Mouse (Mus musculus) frontal cortex, adult (tissue): ENCODE data around the gene S100z.

Experiments
- ATAC-seq: cut with Nextera tagmentation; 2 replicates; pipeline ENCODE4 v1.9.2; 2017; ENCODE audit warnings: mild to moderate bottlenecking, moderate library complexity, mixed read lengths; ENCODE audit not compliant: low TSS enrichment

Gene S100z

GRCm38 (mm10) chr13:95478671-95479413 lies at the start of gene S100z:
Gene S100z (minus strand): TSS chr13:95478721.
- ATAC-seq: no peak

DNA sequence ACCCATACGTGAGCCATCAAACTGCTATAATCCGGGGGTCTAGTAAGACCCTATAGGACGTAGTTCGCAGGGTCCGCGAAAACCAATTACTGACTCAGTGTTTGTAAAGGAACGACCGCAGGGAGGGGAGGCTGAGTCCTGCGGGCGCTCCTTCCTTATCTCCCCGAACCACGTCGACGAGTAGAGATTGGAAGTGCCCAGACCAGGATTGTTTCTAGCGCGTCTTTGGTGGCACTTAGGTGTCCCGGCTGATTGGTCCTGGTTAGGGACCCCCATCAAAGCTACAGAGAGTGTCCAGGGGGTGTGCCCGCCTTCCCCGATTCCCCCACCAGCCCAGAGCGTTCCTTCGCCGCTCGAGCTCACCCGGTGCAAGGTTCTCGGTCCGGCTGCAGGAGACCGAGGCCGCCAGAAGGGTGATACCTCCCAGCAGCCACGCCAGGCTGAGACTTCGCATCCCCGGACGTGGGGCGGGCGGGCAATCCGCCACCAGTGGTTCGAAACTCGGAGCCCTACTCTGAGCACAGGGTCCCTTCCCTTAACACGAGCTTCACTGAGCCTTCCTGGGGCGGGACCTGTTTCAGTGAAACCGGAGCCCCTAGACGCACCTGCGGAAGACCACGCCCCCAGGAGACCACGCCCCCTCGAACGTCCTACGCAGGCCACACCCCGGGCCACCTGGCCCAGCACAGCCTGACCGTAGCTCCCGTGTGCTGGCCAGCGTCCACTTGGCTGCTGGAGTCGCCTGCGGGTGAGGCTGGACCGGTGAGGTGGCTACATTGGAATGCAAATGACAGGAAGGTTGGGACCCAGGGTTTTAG lies 46.4 kb upstream of the S100z start, which contains the start of gene F2rl1:
Gene F2rl1, minus strand, starts transcription at position 554 of the 818 bp plus-strand sequence.
- no peak for ATAC-seq

DNA sequence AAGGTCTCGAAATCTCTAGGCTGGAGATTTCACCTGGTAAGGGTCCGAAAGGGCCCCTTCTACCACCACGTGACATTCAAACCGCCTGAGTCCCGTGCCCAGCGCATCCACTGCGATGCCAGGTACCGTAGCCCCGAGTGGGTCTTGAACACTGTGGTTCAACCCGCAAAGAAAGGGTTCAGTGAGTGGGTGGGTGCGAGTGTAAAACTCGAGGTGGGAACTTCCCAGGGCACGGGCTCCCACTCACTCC lies 45.8 kb upstream of the S100z start:
- no peak for ATAC-seq

- ATAC-seq: no peak
Measured at GRCm38 (mm10) chr13:95523659-95524423, 45.3 kb upstream of the S100z start.

DNA sequence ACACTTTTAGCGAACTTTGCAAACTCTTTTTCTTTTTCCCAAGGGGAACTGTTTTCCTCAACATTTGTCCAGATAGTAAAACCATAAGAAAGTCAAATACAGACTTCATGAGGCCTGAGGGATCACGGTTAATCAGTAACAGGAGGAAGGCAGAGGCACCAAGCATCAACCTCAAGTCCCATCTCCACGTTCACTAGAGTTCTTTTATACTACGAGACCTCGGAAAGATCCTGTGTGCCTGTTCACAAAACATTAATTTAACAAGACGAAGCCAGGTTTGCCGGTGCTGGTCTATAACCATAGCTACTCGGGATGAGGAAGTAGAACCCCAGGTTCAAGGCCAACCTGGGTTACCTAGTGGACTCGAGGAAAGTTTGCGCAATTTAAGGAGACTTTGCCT lies 43.7 kb upstream of the S100z start:
- ATAC-seq: no peak

DNA sequence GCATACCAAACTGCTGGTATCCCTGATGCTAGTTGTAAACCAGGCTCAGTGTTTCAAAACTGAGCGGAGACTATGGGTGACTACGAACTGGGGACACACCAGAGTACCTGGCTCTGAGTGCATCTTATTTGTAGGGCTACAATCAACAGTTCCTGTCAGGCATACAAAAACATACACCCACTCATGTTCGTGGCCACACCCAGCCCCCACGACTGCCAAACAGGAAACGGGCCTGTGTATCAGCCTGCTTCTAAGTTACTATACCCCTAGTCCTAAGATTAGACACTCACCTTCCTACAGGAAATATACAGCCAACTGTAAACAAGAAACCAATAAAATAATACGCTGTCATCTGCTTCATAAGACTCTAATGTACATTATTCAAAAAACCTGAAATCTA lies 42.5 kb upstream of the S100z start:
- no peak for ATAC-seq

DNA sequence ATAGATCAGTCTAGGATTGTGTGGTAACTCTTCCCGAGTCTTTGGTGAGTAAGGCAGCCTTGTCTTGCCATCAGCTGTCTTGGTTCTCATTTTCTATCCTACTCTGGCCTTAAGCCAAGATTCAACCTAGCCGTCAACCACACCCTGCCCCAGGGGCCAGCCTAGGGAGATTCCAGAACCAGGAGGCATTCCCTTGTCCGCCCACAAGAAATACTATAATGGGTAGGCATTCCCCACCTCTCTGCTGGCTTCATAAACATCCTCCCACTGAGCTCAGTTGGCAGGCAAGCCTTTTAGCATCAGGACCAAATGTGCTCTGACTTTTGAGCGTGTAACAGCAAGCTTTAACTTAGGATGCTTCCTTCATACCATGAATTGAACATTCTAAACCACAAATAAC lies 36.2 kb upstream of the S100z start:
- peak; percentile 69 for ATAC-seq

GRCm38 (mm10) chr13:95510054-95510453 lies 31.5 kb upstream of the S100z start:
- ATAC-seq: no peak

DNA sequence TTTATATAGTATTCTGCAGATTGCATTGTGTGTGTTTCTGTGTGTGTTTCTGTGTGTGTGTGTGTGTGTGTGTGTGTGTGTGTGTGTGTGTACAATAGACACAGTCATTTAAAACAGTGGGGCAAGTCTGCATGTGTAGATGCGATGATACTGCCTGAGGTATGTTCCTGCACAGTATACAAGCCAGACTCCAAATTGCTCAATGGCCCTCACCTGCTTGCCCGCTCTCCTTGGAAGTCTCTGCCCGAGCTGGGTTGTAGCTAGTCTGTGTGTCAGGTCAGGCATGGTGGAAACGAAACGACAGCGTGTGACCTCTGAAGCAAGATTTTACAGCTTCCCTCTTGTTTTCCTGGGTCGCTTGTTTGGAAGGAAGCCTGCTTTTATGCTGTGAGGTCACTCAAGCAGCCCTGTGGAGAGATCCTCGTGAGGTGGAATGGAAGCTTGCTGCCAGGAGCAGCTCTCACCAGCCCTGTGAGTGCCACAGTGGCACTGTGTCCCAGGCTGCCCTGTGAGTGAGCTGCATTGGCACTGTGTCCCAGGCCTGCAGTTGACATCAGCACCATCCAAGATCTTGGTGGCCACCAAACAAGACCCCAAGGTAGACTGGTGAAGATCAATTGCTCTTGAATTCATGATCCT lies 24.9 kb upstream of the S100z start:
- ATAC-seq: no peak

DNA sequence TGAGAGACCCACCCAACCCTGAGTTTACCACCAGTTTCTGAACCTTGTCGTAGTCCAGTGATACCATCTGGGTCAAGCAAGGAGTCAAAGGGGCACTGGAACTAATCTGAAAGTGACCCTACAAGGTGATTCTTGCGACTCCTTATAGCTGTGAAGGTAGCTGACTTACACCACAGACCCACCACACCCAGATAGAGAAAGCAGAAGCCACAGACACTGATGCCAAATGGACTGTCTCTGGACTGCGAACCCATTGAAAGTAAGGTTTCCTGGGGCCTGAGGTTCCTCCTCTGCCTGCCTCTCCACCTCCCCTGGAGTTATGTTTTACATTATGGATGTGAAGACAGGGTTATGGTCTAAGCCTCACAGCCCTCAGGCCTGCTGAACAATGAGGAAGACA lies 18.1 kb upstream of the S100z start:
- ATAC-seq: no peak

DNA sequence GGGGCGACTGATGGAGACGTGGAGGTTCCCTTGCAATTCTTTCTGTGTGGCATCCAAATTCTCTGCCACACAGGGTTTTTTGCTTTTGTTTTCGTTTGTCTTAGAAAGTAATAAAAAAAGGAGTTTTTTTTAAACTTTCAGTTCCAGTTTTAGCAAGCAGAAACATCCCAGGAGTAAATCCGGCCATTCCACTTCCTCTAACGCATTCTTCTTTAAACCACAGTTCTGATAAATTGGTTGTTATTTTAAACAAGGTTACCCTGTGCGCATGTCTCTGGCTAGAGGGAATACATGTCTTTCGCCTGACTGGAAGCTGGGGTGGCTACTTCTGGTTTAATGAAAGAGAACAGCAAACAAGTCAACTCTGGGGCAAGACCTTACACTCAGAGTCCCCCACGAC lies 16.3 kb upstream of the S100z start:
- no peak for ATAC-seq

- ATAC-seq: no peak
Measured at GRCm38 (mm10) chr13:95493296-95493695, 14.8 kb upstream of the S100z start.

- no peak for ATAC-seq
Measured at GRCm38 (mm10) chr13:95491327-95491726, 12.8 kb upstream of the S100z start.

- ATAC-seq: no peak
Measured at GRCm38 (mm10) chr13:95484664-95485063, 6.1 kb upstream of the S100z start.

- ATAC-seq: peak; percentile 77
Measured at GRCm38 (mm10) chr13:95481428-95481827, 2.9 kb upstream of the S100z start.

DNA sequence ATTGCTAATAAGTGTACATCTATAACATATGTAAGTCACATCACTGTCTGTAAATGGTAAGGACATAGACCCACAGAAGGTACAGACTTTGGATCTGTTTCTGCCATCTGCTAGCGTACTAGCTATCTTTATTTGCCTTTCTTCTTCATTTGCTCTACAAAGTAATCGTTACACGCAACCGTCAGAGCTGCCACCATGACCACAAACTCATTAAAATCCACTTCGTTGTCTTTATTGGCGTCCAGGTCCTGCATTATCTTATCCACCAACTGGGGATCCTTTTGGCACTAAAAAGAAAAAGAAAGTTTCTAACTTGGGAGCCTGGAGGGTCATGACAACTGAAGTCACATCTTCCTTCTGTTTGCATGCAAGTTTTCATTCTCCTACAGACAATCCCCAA lies 1.3 kb downstream of the S100z start:
- no peak for ATAC-seq

GRCm38 (mm10) chr13:95475124-95475523 lies 3.4 kb downstream of the S100z start:
- peak; percentile 34; the same call in 1 of the 2 replicates for ATAC-seq

GRCm38 (mm10) chr13:95474294-95474693 lies 4.2 kb downstream of the S100z start:
- no peak for ATAC-seq

DNA sequence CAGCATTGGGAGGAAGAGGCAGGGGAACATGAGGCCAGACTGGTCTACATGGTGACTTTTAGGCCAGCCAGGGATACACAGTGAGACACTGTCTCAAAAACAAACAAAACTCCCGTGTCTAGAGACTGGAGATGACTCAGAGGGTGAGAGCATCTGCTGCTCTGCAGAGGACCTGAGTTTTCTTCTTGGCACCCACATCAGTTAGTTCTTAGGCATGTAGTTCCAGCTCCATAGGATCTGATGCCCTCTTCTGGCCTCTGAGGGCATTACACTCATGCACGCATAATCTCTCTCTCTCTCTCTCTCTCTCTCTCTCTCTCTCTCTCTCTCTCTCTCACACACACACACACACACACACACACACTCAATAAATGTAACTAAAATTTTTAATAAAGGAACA lies 7.6 kb downstream of the S100z start:
- ATAC-seq: no peak

DNA sequence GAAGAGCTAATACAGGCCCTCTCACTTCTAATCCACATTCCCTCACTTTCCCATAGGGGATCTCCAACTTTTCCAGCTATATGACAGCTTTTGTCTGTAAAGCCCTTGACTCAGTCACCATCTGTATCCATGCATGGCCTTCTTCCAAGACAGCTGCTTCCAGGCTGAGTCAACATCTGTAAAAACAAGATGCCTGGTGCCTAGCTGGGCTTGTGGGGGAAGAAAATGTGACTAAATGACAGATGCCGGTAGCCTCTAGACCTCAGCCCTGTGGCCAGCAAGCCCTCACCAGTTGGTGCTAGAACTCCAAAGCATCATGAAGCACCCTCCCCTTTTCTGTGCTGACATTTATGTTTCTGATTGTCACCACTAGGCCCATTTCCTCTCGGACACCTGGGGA lies 27.0 kb downstream of the S100z start:
- no peak for ATAC-seq

DNA sequence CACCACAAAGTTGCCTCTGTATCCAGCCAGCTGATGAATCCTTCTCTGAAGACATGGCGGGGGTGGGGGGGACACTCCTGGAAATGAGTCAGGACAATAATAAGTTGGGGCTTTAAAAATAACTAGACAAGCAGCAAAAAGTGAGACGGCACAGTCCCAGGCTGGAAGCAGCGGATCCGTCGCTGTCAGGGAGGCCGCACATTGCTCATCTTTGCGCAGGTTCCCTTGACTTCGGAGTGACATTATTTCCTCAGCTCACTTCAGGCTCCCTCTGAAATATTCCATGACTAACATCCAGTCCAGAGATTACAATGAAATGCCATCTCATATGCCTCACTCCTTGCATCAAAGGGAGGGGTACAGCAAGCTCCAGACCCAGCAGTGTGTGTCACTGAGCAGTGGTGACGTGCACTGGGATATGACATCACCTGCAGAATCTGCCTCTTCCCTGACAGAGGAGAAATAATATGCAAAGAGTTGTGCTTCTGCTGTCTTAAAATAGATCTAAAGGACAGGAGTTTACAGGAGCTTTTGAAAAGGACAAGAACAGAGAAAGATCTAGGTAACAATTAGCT lies 27.8 kb downstream of the S100z start:
- ATAC-seq: peak; percentile 44; the same call in 1 of the 2 replicates

DNA sequence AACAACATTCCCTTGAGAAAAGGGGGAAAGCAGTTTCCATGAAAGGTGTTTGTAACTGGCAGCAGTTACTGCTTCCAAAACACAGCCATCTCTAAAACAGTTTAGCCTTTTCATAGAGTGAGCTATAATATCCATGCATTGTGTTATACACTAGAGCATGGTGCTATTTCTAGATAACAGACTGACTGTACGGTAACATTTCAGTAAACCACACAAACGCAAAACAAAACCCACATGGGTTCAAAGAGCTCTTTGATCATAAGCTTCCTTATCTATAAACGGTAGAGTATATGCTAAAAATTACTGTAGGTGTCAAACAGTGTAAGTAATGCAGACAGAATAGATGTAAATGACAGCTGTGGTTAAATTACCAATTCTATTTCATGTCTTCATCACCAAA lies 28.8 kb downstream of the S100z start:
- no peak for ATAC-seq
